Mouse (Mus musculus): ENCODE measurements at regions not wholly inside any gene's neighbourhood (a gene's known extent, or its start where the extent isn't known, plus 50 kb on each side); places are given as distances from the start of the nearest gene placed in this dataset.
A peak's percentile ranks its signal among the peaks of the same experiment; 100 is the strongest.

DNA sequence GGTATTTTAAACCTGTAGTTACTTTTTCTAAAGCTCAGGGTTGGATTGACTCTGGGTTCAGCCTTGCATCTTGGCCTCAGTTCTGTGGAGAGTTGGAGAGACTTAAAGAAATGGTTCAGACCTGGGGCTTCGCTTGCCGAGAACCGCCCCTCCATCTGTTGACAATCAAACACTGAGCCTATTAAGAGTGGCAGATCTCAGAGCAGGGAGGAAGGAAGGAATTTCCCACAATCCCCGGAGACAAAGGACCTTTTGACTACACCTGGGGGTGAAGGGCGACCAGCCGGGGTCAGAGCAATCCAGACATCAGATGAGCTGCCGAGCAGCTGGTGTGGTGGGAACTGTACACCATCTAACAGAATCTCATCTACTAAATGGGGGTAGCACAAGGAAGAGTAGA lies 267.8 kb upstream of the Habp2 start:
- intact Hi-C loops (cut with DNase I): no loop called here
- DNase-seq: no peak
- Histone ChIP-seq H3K4me3 (no peak overlapping the region), H3K27ac (no peak overlapping the region)
- TF ChIP-seq CTCF (IDR thresholded peaks at IDR 0.05): no peak

DNA sequence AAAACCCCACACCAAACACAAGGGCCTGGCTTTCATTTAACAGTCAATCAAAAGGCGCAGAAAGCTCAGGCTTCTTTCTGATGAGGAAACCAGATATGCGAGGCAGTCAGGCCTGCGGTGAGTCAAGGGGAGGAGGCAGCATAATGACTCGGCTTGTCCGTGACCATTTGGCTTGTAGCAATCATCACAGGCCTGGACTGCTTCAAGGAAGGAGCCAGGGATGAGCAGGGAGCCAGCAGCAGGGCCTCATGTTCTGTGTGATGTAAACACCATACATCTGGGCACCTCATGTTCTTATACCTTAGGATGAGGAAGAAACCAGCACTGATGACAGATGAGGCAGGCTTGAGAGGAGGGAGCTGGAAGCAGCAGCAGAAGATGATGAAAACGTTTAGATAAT lies 264.6 kb upstream of the Habp2 start:
- intact Hi-C loops (cut with DNase I): no loop called here
- Histone ChIP-seq H3K4me3 (no peak overlapping the region), H3K27ac (no peak overlapping the region)
- DNase-seq: no peak
- TF ChIP-seq CTCF (IDR thresholded peaks at IDR 0.05): no peak

GRCm38 (mm10) chr19:56024599-56024998 lies 262.3 kb upstream of the Habp2 start:
- Histone ChIP-seq H3K27ac (no peak overlapping the region), H3K4me3 (no peak overlapping the region)
- no peak for DNase-seq
- intact Hi-C loops (cut with DNase I): no loop called here
- no peak for TF ChIP-seq CTCF (IDR thresholded peaks at IDR 0.05)

DNA sequence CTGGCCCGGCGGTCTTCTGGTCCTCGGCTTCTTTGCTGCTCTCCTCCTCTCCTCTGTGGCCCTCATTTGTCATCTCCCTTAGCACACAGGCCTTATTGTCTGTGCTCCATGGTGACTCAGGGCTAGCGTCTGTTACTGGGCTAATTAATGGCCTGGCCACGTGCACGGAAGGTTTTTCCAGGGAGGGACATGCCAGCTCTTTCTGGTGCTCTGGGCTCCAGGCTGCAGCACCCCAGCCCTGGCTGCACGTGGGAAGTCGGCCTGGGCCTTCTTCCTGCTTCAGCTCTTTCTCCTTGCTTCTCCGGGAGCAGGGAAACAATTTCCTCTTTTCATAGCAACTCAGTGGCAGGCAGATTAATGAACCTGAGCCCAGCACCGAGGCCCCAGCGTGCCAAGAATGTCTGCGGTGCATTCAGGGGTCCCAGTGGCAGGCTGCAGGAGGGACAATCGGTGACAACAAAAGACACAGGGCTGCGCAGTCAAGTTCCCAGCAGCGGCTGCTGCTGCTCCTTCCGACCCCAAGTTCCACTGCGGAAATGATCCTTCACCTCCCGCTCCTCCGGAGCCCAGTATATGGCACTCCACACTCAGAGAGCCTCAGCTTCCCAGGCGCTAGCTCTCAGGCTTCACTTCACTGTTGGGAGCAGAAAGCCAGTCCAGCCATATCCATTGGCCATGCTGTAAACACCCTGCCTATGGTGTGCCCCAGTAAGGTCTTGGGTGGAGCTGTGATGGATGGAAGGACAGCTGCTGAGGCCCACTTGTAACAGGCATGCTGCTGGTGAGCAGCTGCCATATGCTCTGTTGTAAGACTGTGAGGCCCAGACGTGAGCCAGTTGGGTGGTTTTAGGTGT lies 257.3 kb upstream of the Habp2 start:
- H3K27ac ChIP-seq: no peak overlapping the region
- intact Hi-C loops (cut with DNase I): no loop called here
- H3K4me3 ChIP-seq: no peak overlapping the region
- TF ChIP-seq CTCF (IDR thresholded peaks at IDR 0.05): no peak
- no peak for DNase-seq

GRCm38 (mm10) chr19:56030401-56030925 lies 256.5 kb upstream of the Habp2 start:
- TF ChIP-seq CTCF (IDR thresholded peaks at IDR 0.05): no peak
- intact Hi-C loops (cut with DNase I): no loop called here
- DNase-seq: no peak
- no peak overlapping the region for H3K27ac ChIP-seq
- H3K4me3 ChIP-seq: no peak overlapping the region

DNA sequence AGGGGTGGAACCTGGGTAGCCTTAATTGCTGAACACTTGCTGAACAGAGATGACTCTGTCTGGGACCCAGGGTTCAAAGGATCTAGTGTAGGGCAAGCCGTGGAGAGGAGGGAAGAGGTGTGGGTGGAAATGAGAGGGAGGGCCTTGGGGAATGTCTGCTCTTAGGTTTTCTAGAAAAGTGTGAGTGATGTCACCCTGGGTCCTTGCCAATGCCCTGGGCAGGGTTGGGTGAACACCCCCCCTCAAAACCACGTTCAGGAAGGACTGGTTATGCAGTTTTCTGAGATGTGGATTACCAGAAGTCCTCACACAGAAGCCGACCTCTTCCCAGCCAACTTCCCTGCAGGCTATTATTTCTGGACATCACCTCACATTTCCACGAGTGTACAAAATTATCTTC lies 252.4 kb upstream of the Habp2 start:
- Histone ChIP-seq H3K4me3 (no peak overlapping the region), H3K27ac (no peak overlapping the region)
- intact Hi-C loops (cut with DNase I): no loop called here
- no peak for TF ChIP-seq CTCF (IDR thresholded peaks at IDR 0.05)
- no peak for DNase-seq

DNA sequence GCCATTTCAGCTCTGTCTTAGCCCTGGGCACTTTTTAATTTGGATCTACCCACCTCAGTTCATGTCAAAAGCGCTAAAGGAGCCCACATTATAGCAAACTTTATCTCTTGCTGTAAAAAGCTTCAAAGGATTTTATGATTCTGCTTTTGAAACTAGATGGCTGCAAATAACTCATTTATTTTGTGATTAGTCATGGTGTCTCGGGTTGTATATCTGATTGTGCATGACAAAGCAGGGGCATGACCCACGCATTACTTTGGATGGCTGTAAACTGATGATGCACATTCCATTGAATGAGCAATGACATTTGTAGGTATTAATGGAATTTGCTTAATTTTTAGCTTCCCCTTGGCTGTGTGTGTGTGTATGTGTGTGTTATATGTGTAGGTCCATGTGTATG lies 249.4 kb upstream of the Habp2 start:
- no peak for DNase-seq
- Histone ChIP-seq H3K4me3 (no peak overlapping the region), H3K27ac (no peak overlapping the region)
- no peak for TF ChIP-seq CTCF (IDR thresholded peaks at IDR 0.05)
- intact Hi-C loops (cut with DNase I): no loop called here

GRCm38 (mm10) chr19:56039091-56040004 lies 247.6 kb upstream of the Habp2 start:
- DNase-seq: no peak
- H3K27ac ChIP-seq: no peak overlapping the region
- no peak overlapping the region for H3K4me3 ChIP-seq
- intact Hi-C loops (cut with DNase I): no loop called here
- no peak for TF ChIP-seq CTCF (IDR thresholded peaks at IDR 0.05)

DNA sequence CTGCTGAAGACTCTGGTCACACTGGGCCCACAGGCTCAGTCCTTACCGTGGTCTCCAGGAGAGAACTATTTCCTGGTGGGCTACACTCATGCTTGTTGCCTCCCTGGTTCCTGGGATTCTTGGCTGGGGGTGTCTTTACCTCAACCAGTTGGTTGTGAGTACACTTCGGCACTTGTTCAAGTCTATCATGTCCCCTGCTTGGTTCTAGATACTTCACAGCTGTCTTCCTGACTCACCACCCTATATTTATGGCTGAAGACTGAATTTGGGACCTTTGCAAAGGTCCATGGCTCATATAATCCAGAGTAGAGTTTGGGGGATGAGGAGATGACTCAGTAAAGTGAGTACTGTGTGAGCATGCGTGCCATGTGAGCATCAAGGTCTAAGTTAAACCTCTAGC lies 245.0 kb upstream of the Habp2 start:
- Histone ChIP-seq H3K27ac (no peak overlapping the region), H3K4me3 (no peak overlapping the region)
- intact Hi-C loops (cut with DNase I): no loop called here
- no peak for TF ChIP-seq CTCF (IDR thresholded peaks at IDR 0.05)
- DNase-seq: no peak

DNA sequence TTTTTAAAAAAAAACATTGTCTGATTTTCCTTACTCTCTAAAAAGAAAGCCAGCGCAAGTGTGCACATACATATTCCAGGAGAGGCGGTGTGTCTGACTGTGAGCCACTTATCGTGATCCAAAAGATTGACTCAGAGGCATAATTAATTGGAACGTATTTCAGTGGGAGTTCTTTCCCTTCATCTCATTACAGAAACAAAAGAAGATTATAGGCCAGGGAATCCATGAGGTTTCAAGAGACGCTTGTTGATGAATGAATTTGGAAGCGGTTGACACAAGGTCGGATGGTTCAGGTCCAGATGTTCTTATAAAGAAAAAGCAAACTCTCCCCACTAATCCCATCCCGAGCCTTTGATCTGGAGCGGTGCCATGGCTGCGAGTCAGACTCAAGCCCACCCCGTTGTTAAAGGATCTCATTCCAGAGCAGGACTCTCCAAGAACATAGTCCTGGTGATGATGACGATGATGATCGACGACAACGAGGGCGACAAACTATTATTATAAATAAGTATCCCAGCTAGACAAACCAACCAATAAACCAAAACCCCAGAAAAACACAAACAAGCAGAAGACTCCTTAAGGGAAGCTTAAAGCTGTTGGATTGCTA lies 240.1 kb upstream of the Habp2 start:
- no peak for TF ChIP-seq CTCF (IDR thresholded peaks at IDR 0.05)
- intact Hi-C loops (cut with DNase I): no loop called here
- Histone ChIP-seq H3K4me3 (no peak overlapping the region), H3K27ac (no peak overlapping the region)
- peak; percentile 21 for DNase-seq

- intact Hi-C loops (cut with DNase I): no loop called here
- no peak for DNase-seq
- Histone ChIP-seq H3K27ac (no peak overlapping the region), H3K4me3 (no peak overlapping the region)
- no peak for TF ChIP-seq CTCF (IDR thresholded peaks at IDR 0.05)
Observed at GRCm38 (mm10) chr19:56054186-56054585, 232.8 kb upstream of the Habp2 start.

GRCm38 (mm10) chr19:56056397-56056796 lies 230.5 kb upstream of the Habp2 start:
- no peak overlapping the region for H3K27ac ChIP-seq
- no peak for DNase-seq
- H3K4me3 ChIP-seq: no peak overlapping the region
- intact Hi-C loops (cut with DNase I): no loop called here
- no peak for TF ChIP-seq CTCF (IDR thresholded peaks at IDR 0.05)
